Mouse (Mus musculus): ENCODE measurements at regions not wholly inside any gene's neighbourhood (a gene's known extent, or its start where the extent isn't known, plus 50 kb on each side); places are given as distances from the start of the nearest gene placed in this dataset.

- TF ChIP-seq TCF12 (IDR thresholded peaks at IDR 0.05; ENCODE audit: low read depth, low read length) (no peak), SMC3 (IDR thresholded peaks at IDR 0.05; ENCODE audit: low read depth, low read length) (no peak), CTCF (IDR thresholded peaks at IDR 0.05 in 2 of 3, conservative IDR thresholded peaks at IDR 0.05 in 1 of 3; ENCODE audit: control insufficient read depth in 1 of 3, insufficient read depth in 1 of 3, low read depth in 2 of 3, low read length in 3 of 3, poor library complexity in 1 of 3, severe bottlenecking in 1 of 3) (no peak), GATA1 (IDR thresholded peaks at IDR 0.05; ENCODE audit: low read depth, low read length) (no peak), SIN3A (IDR thresholded peaks at IDR 0.05; ENCODE audit: low read length) (no peak), POLR2AphosphoS2 (IDR thresholded peaks at IDR 0.05; ENCODE audit: low read length) (no peak), EP300 (IDR thresholded peaks at IDR 0.05; ENCODE audit: low read depth in 1 of 2, low read length in 2 of 2) (no peak), HCFC1 (IDR thresholded peaks at IDR 0.05; ENCODE audit: low read depth, low read length) (no peak), USF2 (IDR thresholded peaks at IDR 0.05; ENCODE audit: borderline replicate concordance in 1 of 2, insufficient read depth in 1 of 2, low read depth in 1 of 2, low read length in 2 of 2) (no peak), MEF2A (IDR thresholded peaks at IDR 0.05; ENCODE audit: extremely low read depth, insufficient replicate concordance, low read depth, low read length, poor library complexity, severe bottlenecking) (no peak), POLR2A (IDR thresholded peaks at IDR 0.05; ENCODE audit: control insufficient read depth in 1 of 2, insufficient read depth in 1 of 2, low read depth in 1 of 2, low read length in 2 of 2, poor library complexity in 1 of 2) (no peak), ETS1 (IDR thresholded peaks at IDR 0.05; ENCODE audit: low read depth, low read length) (no peak)
Observed at GRCm38 (mm10) chr13:84066211-84066959, 155.7 kb upstream of the Tmem161b start.
